ENCODE assay signal across 8 mouse cellular contexts in the genomic region with DNA sequence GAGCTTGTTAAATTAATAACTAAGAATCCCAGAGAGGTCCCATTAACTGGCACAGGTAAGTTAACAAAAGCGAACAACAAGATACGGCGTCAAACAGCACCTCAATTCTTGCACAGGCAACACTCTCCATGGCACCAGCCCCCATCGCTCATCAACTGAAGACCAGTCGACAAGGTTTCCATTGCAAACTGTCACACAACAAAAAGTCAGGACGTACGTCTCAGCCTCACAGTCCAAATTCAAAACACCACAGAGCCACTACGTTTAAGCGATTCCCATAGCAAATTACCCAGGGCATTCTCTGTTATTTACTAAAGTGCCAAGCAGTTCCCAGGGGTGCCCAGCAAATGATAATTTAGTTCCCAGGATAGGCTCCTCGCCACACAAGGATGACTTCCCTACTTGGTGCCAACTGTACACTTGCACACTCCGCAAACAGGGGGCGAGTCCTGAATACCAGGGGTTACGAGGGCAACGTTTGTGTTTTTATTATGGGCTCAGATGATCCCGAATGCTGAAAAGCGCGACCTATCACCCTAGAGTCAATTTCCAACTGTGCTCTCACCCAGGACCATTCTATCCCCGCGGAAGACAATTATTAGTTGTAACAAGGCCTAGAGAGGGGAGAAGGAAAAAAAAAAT. TPM values are rescaled to one million over a fixed set of nuclear protein-coding genes. Genes with fewer than 3 reads are reported as not detected.
DNase-seq lines count a peak whose midpoint lies in the region; ATAC-seq and TF ChIP-seq lines count a peak whose summit lies in the region.

No protein-coding gene starts in this region.

- no peaks in the 10 kb centered on the region for H3K9me3 ChIP-seq in ES-E14 (ENCODE audit: control insufficient read depth, insufficient read depth, low read depth, low read length)
- no peaks in the 10 kb centered on the region for H3K9me3 ChIP-seq in heart, embryonic 14.5 days (ENCODE audit: control insufficient read depth, low read length)
- H3K9me3 ChIP-seq in midbrain, embryonic 10.5 days (replicated peaks) = no peaks in the 10 kb centered on the region

- peak overlapping the region; percentile 94 for H3K4me2 ChIP-seq in heart, embryonic 14.5 days (ENCODE audit: low read length)

- peak overlapping the region; percentile 93 to 99 for H3K4me3 ChIP-seq in ES-E14 (ENCODE audit: insufficient read depth in 1 of 2, low read depth in 1 of 2, low read length in 2 of 2, poor library complexity in 1 of 2, severe bottlenecking in 1 of 2)
- H3K4me3 ChIP-seq in heart, embryonic 14.5 days (ENCODE audit: control insufficient read depth in 1 of 2, insufficient read depth in 1 of 2, low read depth in 1 of 2, low read length in 2 of 2) = peak overlapping the region; percentile 93 to 96
- peak overlapping the region; percentile 93 for H3K4me3 ChIP-seq in midbrain, embryonic 10.5 days

- H3K4me1 ChIP-seq in ES-E14 (ENCODE audit: control insufficient read depth in 2 of 2, insufficient read depth in 2 of 2, low read length in 2 of 2, poor library complexity in 1 of 2) = peaks cover 2 to 3% of the 10 kb centered on the region in 2 experiments; a peak in 2 of 4 replicates
- H3K4me1 ChIP-seq in heart, embryonic 14.5 days (ENCODE audit: control insufficient read depth in 2 of 2, insufficient read depth in 2 of 2, low read length in 2 of 2) = peaks cover 4 to 20% of the 10 kb centered on the region in 2 experiments; a peak in 3 of 4 replicates
- peaks cover 37% of the 10 kb centered on the region for H3K4me1 ChIP-seq in midbrain, embryonic 10.5 days

- no peaks in the 10 kb centered on the region for H3K27me3 ChIP-seq in heart, embryonic 14.5 days (ENCODE audit: control insufficient read depth, insufficient read depth, low read length)
- 0 out of 2 replicates have a peak, but pooled peaks cover 5% of the 10 kb centered on the region for H3K27me3 ChIP-seq in midbrain, embryonic 10.5 days (ENCODE audit: low read depth, poor library complexity, severe bottlenecking)

- no peak overlapping the region for H3K27ac ChIP-seq in ES-E14 (ENCODE audit: insufficient read depth, low read depth, low read length, poor library complexity, severe bottlenecking)
- peak overlapping the region; percentile 61 to 98; a peak in 3 of 4 replicates for H3K27ac ChIP-seq in heart, embryonic 14.5 days (replicated peaks in 1 of 2; ENCODE audit: control insufficient read depth in 1 of 2, insufficient read depth in 1 of 2, low read depth in 2 of 2, low read length in 2 of 2)
- H3K27ac ChIP-seq in midbrain, embryonic 10.5 days (replicated peaks) = peak overlapping the region; percentile 100

- ATAC-seq in heart, embryonic 14.5 days (ENCODE audit: insufficient number of reproducible peaks, insufficient read depth, low FRiP score, low read depth) = no peak

- DNase-seq in gastrocnemius, adult 18-20 months (ENCODE audit: low spot score) = peak; percentile 9
- DNase-seq in gastrocnemius, postnatal 25 days = no peak
- no peak for DNase-seq in ES-E14 (ENCODE audit: low read depth, low spot score)
- DNase-seq in embryo, embryonic 10.5 days (ENCODE audit: low spot score) = peak; percentile 59
- DNase-seq in kidney, postnatal 10 days = peak; percentile 36
- peak; percentile 24 for DNase-seq in midbrain, embryonic 10.5 days (ENCODE audit: low spot score)
- peak; percentile 32 for DNase-seq in thymus, postnatal 4 days

- no peaks in the 10 kb centered on the region for H3K36me3 ChIP-seq in ES-E14 (ENCODE audit: control insufficient read depth, insufficient read depth, low read length, poor library complexity, severe bottlenecking)
- no peaks in the 10 kb centered on the region for H3K36me3 ChIP-seq in heart, embryonic 14.5 days (ENCODE audit: control insufficient read depth, insufficient read depth, low read length)
- H3K36me3 ChIP-seq in midbrain, embryonic 10.5 days = no peaks in the 10 kb centered on the region

- WGBS in heart, embryonic 14.5 days = 2% methylated on average over 19 of the region's 19 CpGs
- WGBS in midbrain, embryonic 10.5 days = 2% methylated on average over 19 of the region's 19 CpGs

- in situ Hi-C loops in ES-E14 (cut with MboI; ENCODE audit: low sequenced_read_pairs in 2 of 2, unreplicated experiment in 2 of 2) = no loop called here

- peak overlapping the region; percentile 98 for H3K9ac ChIP-seq in ES-E14 (ENCODE audit: insufficient read depth, low read depth, low read length, poor library complexity, severe bottlenecking)
- peak overlapping the region; percentile 99 for H3K9ac ChIP-seq in heart, embryonic 14.5 days (ENCODE audit: low read length)

TF ChIP-seq in ES-E14, 5 proteins besides CTCF, POLR2A, EP300 and RAD21:
- no peak for TF ChIP-seq ZC3H11A (IDR thresholded peaks at IDR 0.05; ENCODE audit: borderline replicate concordance, low read depth, low read length)
- TF ChIP-seq CHD2 (IDR thresholded peaks at IDR 0.05; ENCODE audit: low read depth, low read length) = no peak
- no peak for TF ChIP-seq MAFK (IDR thresholded peaks at IDR 0.05; ENCODE audit: insufficient read depth, low read depth, low read length)
- TF ChIP-seq ZNF384 (IDR thresholded peaks at IDR 0.05; ENCODE audit: low read depth, low read length) = no peak
- no peak for TF ChIP-seq HCFC1 (IDR thresholded peaks at IDR 0.05; ENCODE audit: borderline replicate concordance, insufficient read depth, low read length)

RNA-seq across cellular contexts. Expression of a gene that starts 1.0 kb away (rescaled TPM):
- total RNA-seq in gastrocnemius, adult 18-20 months (2021) = 10 to 100 TPM; 39.3 to 39.7 TPM
- total RNA-seq in gastrocnemius, postnatal 25 days (2021) = 10 to 100 TPM; 42.9 to 46.1 TPM
- 46.8 and 72.9 TPM in 2 replicates for total RNA-seq in ES-E14 (2012; rRNA removed)
- polyA plus RNA-seq in heart, embryonic 14.5 days (2014; fragmentation: Nextera tagmentation; extraction: Ambion mirVana) = 23.0 and 26.4 TPM in 2 replicates
- polyA plus RNA-seq in midbrain, embryonic 10.5 days (2016; fragmentation: Nextera tagmentation; extraction: Ambion mirVana) = 24.4 and 24.5 TPM in 2 replicates

Comparison
In these comparisons a context has a peak if more than half of its experiments do, and no peak if none do; other contexts are left out.
1. DNase-seq: peak in gastrocnemius, adult 18-20 months (single experiment), embryo, embryonic 10.5 days (single experiment), kidney, postnatal 10 days (single experiment), midbrain, embryonic 10.5 days (single experiment) and thymus, postnatal 4 days (single experiment); none in gastrocnemius, postnatal 25 days (single experiment) and ES-E14 (single experiment).
2. Peak in every context shown above with its lines, with median percentiles within 50 percentile points of each other: H3K4me3 ChIP-seq.